Mouse (Mus musculus) thymus, adult 2 months (tissue): ENCODE measurements around the gene Slc44a3.

Experiments used
- CTCF ChIP-seq: fragments of 200-500 bp; IDR thresholded peaks from 2 replicates; pipeline ENCODE4 v1.5.1; 2012; ENCODE audit warnings: mild to moderate bottlenecking, control low read depth, low read length, moderate library complexity, borderline replicate concordance; ENCODE audit not compliant: control insufficient read depth, poor library complexity, insufficient read depth; ENCODE audit errors: extremely low read depth
- POLR2A ChIP-seq: fragments of 200-500 bp; IDR thresholded peaks from 2 replicates; pipeline ENCODE4 v1.6.1; 2012; ENCODE audit warnings: mild to moderate bottlenecking, low read length, control low read depth, moderate library complexity; ENCODE audit not compliant: control insufficient read depth, poor library complexity, insufficient read depth; ENCODE audit errors: extremely low read depth

DNA sequence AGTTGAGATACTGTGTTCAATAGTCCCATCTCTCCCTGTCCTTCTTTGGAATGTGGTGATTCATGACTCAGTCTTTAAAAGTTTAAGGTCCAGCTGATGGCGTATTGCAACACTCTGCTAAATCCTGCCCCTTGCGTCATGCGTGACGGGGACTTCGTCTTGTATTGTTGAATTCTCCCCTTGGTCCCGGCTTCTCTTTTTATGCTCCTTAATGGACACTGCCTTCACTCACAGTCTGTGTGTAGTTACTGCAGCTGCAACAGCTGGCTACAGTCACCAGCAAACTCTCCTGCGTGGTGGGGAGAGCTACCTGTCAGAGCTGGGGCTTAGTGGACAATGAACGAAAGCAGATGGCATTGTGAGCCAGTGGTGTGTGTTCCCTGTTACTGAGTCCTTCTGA lies 82.7 kb downstream of the Slc44a3 start:
- TF ChIP-seq CTCF (no peak), POLR2A (no peak)
